Mouse (Mus musculus) G1E (cell line): ENCODE measurements around the gene Ttc7.

Experiments
- CTCF ChIP-seq: IDR thresholded peaks from 2 replicates; pipeline ENCODE4 v1.5.1; 2012; ENCODE audit warnings: low read depth, low read length, inconsistent platforms, mixed read lengths
- POLR2AphosphoS5 ChIP-seq: IDR thresholded peaks from 2 replicates; pipeline ENCODE4 v1.6.1; 2012; ENCODE audit warnings: low read depth, low read length, inconsistent platforms; ENCODE audit not compliant: insufficient replicate concordance

- no peak for TF ChIP-seq CTCF
- no peak for TF ChIP-seq POLR2AphosphoS5
Measured at GRCm38 (mm10) chr17:87236725-87237650, 45.7 kb upstream of the Ttc7 start.
